Mouse (Mus musculus): Measurements from ENCODE around the gene Padi2.
A peak's percentile ranks its signal among the peaks of the same experiment; 100 is the strongest.

Gene Padi2

DNA sequence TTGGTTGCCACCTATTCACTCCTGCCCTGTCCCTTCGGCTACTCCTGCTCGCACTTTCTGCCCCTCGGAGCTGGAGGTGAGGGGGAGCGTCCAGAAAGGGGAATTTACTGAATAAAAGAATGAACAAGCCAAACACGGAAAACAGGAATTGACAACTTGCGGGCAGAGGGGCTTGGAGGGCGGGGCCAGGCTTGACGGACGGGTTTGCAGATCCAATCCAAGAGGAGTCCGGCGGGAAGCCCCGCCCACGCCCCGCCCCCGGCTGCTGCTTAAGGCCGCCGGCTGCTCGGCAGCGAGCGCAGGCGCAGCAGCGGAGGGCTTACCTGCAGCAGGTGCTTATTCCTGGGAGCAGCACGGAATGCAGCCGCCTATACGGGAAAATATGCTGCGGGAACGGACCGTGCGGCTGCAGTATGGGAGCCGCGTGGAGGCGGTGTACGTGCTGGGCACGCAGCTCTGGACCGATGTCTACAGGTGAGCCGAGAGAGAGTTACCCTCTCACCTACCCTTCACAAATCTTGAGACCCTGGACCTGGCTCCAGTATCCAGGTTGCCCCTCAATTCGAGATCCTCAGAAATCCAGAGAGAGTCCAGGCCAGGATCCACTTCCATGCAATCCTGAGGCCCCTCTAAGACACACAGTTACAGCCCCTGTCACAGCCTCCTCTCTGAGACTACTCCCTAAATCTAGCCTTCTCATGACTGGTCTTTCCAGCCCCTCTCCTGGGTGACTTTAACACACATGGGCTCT, at the start of gene Padi2:
Padi2 (plus strand) TSS at position 269 of the 751 bp plus-strand sequence.
- peak; percentile 82 for DNase-seq (ENCODE audit: low read depth, low spot score)

DNA sequence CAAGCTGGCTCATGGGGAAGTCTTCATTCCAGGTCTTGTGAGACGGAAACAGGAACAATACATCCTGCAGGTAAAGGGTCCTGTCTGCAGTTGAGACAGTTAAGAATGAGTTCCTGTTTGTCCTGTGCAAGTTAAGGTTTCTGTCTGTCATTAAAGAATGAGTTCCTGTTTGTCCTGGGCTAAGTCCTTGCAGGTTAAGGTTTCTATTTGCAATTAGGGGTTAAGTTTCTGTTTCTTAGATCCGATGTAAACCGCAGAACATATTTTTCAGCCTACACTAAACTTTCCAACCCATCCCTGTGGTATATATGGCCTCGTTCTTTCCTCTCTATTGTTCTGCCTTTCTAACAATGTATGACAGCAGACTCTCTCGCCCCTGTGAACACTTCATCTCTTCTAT, 49.1 kb upstream of the Padi2 start:
- no peak for DNase-seq (ENCODE audit: low read depth, low spot score)

DNA sequence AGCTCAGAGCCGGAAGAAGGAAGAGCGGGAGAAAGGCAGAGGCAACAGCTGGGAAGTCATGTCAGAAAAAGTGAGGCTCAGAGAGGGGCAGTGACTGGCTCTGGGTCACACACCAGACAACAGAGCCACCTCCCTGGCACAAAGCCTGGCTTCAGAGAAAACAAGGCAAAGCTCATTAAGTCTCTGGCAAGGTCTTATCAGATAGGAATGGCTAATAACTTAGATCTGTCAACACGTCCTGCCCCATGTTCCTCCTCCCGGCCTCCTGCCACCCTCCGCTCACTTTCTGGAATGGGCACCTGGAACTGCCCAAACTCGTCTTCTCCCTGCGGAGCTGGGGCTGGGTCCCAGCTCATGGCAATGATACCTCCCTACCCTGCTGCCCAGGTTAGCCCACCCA, 48.3 kb upstream of the Padi2 start:
- no peak for DNase-seq (ENCODE audit: low read depth, low spot score)

DNA sequence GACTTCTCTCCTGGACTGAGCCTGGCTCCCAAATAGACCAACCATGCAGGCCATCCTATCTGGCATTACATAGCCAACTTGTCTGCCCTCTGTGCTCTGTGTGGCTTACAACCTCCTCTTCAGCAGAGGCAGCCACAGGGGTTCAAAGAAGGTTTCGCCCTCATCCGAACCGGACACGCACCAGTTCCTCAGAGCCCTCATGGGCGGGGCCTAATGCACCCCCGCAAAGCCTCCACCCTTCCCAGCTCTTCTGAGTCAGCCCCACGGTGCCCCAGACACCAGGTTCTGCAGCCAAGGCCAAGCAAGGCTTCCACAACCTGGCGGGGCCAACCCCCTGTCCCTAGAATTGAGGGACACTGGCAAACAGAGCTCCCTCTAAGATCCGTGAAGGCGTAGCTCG, 46.9 kb upstream of the Padi2 start:
- no peak for DNase-seq (ENCODE audit: low read depth, low spot score)

DNA sequence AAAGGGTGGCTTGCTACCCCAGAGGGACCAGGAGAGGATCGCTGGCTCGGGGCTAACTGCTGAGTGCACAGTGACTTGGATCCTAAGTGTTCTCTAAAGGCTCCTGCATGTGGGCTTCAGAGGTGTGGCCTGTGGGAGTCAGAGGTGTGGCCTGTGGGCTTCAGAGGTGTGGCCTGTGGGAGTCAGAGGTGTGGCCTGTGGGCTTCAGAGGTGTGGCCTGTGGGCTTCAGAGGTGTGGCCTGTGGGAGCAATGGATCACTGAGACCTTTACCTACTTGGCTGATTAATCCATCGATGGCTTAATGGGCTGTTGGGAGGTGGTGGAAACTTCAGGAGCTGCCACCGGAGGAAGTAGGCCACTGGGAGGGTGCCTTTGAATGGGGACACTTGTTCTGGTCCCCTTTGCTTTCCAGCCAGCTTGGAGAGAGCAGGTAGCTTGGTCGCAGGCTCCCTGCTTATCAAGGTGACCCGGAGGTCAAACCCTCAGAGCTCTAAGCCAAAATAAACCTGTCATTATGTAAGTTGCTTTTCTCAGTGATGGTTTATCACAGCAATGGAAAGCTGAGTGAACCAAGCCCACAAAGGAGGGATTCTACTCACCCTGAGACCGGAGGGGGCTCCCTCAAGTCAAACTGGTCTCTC, 45.9 kb upstream of the Padi2 start:
- DNase-seq (ENCODE audit: low read depth, low spot score), result no peak

DNA sequence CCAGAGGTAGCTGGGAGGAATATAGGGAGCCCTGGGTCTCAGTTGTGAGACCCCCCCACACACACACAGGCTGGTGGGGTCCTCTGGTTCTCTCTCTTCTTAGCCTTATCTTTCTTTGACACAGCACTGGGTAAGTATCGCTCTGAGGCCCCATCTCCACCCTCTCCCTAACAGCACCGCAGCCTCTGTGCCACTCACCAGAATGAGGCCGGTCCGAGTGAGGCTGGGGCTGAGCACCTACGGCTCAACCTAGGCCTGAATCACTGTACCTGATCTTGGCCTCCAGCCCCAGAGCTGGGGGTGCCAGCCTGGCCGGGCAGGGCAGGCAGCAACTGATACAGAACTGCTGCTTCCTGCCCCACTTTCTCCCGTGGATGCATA, 45.4 kb upstream of the Padi2 start:
- no peak for DNase-seq (ENCODE audit: low read depth, low spot score)

DNA sequence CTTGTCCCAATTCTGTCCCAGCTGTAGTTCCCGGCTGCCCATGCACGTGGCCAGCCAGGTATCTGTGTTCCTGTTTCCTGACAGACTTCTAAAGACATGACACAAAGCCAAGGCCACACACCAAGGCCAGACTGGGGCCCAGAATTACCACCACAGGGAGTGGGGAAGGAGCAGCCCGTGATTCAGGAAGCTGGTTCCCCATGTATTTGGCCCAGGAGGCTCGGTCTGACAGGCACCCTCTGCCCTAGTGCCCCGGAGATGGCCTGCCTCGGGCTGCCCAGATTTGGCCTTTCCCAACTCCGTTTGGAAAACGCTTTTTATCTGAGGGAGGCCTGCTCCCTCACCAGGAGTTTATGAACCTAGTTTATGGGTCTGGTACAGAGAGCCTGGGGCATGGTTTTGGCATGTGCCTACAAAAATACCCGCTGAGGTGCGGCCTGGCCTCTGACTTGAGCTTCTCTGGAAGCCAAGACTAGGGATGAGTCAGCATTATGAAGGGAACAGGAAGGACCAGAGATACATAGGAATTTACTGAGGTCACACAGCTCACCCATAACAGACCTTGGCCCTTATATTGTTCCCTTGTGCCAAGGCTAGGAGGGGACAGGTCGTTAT, 44.0 kb upstream of the Padi2 start:
- DNase-seq (ENCODE audit: low read depth, low spot score), result no peak

DNA sequence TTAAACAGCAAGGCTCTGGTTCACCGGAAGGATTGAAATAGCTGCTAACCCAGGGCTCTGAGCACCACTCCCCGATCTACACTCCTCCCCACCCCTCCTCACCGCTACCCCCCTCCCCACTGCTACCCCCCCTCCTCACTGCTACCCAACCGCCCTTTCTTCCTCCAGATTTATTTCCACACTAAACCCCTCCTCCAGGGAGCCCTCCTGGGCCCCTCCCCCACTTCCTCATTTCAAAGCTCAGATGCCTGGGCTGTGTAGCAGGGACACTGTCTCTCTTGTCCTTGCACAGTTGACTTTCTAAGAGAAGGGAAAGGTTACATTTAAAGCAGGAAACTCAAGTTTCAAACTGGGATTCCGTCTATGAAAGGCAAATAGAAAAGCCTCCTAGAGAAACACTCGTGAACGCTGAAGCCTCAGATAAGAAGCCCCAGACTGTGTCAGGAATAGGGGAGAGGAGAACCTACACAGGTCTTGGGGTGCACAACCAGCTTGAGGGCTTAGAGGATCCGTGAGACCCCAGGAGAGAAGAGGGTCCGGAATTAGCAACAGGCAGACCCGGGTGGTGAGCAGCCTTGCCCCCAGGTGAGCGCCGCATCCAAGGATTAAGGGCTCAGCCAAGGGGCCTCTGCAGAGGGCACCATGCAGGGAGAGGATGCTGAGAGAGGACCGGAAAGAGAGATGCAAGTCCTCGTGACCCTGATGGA, 37.5 kb upstream of the Padi2 start:
- DNase-seq (ENCODE audit: low read depth, low spot score), result peak; percentile 31

DNA sequence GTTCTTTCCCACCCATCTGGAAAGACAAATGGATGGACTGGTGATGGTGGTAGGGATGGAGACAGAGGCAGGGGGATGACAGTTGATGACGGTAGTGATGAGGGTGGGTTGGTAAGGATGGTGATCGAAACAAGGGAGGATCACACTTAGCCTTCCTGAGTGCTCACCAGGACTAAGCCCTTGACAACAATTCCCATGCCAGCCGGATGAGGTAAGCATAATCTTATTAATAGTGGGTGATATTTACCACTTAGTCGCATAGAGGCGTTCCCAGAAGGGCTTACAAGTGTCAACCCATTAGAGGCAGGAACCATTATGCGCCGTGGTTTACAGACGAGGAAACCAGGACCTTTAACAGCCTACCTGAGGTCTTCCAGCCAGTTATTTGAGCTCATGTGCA, 36.2 kb upstream of the Padi2 start:
- DNase-seq (ENCODE audit: low read depth, low spot score), result no peak

DNA sequence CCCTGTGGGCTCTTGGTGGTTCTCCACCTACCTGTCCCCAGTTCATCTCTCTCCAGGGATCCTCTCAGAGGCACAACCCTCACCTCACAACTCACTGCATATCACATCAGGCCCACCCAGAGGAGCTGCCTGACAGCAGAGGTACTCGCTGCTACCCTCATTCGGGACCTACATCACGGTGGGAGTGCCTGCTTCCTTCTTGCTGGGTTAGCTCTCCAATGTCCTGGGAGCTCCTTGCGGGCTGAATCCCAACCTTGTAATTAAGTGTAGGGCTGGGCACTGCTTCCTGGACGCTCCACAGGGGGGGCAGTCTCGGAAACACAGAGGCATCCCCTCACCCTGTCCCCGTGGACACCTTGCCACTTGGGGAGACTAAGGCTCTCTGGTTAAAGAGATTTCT, 35.3 kb upstream of the Padi2 start:
- no peak for DNase-seq (ENCODE audit: low read depth, low spot score)

DNA sequence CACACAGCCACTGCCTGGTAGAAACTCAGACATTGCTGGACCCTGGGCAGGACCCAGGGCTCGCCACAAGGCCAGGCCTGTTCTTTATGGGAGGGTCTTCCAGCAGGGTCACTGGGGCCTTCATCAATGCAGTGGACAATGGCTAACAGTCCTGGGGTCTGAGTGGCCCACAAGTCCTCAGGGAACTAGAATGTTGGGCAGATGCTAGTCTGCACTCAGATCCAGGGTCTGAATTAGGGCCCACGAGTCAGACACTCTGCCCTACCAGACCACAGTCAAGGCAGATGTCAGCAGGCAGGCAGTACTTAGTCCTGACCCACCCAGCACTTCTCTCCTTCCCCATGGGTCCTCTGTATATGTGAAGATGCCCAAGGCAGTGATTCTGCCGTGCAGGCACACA, 34.8 kb upstream of the Padi2 start:
- no peak for DNase-seq (ENCODE audit: low read depth, low spot score)

DNA sequence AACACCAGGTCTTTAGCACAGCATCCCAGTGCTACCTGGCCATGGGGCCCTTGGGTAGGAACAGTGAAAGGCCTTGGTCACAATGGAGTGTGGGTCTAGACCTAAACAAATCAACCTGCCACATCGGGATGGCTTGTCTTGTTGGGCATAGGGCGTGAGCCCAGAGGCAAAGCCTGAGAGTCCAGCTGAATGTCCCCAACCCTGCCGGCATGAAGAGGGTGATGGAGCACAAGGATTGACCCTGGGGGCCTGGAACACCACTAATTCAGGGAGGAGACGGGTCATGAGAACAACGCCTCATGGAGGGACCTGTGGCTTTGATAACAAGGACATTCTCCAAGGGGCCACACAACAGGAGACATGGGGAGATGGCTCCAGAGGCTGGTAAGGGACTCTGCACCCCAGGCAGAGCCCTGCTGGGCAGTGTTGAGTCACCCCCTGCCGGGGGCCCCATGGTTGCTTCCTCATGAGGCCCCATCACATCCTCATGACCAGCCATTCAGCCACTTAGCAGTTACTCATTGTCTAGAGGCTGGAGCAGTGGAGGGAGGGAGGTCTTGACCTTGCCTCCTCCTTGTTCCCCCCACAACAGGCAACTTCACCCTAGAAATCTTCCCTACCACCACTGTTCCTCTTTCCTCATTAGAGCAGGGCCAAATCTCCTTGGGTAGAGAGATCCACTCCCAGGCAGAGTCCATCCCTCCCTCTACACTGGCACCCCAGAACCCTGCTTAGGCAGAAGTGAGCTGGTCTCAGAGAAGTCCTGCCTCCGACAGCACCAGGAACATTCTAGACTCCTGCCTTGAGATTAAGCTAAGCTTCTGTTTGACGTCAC, 34.1 kb upstream of the Padi2 start:
- no peak for DNase-seq (ENCODE audit: low read depth, low spot score)

DNA sequence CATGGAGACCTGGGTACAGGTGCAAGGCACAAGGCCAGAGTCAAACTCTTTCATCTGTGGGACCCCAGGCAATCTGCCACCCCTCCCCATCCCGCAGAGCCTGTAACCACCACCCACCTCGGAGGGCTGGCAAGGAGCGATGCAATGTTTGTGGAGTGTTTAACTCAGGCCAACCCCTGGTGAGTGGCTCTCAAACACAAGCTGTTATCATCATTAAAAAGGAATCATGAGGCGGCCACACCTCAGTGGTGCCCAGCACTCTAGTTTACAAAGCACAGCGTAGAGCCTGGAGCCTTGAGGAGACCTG, 33.5 kb upstream of the Padi2 start:
- no peak for DNase-seq (ENCODE audit: low read depth, low spot score)

DNA sequence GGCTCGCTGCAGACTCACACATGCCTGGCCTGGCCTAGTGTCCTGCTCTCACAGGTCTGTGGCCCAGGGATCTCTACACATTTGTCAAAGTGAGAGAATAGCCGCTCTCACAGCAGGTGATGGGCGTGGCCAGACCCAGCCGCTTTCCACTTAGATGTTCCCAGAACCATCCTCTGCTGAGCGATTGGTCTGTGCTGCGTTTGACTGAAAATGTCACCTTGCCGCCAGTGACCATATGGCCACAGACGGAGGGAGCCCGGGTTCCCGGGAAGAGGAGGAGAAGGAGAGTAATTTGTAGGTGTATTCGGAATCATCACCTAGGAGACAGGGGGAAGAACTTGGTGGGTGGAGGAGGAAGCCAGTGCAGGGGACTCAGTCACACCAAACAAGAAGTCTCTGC, 33.1 kb upstream of the Padi2 start:
- DNase-seq (ENCODE audit: low read depth, low spot score), result no peak

DNA sequence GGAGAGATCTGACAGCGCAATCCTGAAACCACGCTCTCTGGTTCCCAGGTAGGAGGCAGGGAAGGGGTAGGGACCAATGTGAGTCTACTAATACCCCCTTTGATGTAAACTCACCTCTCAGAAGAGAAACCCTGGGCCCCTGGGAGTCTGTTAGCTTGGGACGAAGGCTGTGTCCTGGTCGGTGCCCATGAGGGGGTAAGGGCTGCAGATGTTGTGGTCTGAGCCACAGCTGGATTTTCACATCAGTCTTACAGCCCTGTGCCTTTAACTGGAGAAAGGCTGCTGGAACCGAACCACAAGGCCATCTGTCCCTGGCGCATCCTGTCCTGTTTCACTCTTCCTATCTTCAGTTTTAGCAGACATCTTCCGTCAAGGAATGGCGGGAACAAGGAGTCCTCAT, 30.0 kb upstream of the Padi2 start:
- no peak for DNase-seq (ENCODE audit: low read depth, low spot score)

DNA sequence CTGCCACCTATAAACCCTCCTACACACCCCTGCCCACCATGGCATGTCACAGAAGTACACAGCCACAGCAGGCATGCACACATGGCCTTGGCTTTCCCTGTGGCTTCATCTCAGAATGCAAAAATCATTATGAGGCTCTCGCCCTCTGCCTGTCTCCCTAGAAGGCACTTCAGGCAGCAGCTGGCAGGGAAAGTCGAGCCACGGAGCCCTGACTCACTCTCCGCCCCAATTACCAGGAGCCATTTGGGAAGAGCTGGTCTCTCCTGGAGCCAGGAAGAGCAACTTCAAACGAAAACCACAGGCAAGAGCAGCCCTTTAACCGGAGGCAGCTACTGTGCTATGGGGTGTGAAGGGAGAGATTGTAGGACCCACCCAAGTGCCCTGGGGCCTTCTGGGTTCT, 29.5 kb upstream of the Padi2 start:
- DNase-seq (ENCODE audit: low read depth, low spot score), result no peak

DNA sequence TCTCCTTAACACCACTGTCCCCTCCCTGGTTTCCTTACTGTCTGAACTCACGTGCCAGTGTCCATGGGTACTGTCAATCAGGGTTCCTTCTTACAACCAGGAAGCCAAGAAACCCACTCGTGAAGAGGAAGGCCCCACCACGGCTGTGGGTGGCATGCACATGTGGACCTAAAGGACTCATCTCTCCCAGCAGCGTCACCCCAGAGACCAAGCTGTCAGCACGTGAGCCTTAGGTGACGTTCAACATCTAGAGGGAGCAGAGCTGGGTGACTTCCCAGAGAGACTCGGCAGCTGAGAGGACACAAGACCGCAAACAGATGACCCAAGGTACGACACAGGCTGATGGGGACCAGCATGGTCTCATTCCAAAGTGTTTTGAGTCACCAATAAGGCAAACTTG, 28.7 kb upstream of the Padi2 start:
- no peak for DNase-seq (ENCODE audit: low read depth, low spot score)

DNA sequence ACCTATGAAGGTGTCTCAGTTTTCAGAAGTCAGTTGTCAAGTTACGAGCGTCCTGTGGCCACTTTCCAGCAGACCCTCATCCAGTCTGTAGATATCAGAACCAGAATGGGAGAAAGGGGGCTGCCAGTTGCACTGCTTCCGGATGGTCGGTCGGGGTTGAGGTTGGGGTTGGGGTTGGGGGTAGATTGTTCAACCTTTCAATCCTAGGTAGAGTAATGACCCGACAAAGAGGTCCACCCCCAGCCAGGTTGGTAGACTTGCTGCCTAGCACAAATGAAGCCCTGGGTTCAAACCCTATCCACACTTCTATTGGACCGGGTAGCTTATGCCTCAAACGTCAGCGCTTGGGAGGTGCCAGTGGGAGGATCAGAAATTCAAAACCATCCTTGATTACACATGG, 27.5 kb upstream of the Padi2 start:
- DNase-seq (ENCODE audit: low read depth, low spot score), result no peak

DNA sequence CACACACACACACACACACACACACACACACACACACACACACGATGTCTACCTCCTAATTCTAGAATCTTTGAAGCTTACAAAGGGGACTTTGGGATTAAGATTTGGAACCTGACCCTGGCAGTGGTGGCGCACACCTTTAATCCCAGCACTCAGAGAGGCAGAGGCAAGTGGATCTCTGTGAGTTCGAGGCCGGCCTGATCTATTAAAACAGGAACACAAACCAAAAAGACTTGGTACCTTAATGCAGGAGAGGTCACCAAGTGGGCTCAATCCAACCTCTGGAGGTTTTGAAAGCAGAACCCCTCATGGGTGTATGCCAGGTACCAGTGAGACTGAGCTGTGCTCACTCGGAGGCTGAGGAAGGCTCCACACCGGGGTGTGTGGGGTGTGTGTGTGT, 27.0 kb upstream of the Padi2 start:
- DNase-seq (ENCODE audit: low read depth, low spot score), result no peak

DNA sequence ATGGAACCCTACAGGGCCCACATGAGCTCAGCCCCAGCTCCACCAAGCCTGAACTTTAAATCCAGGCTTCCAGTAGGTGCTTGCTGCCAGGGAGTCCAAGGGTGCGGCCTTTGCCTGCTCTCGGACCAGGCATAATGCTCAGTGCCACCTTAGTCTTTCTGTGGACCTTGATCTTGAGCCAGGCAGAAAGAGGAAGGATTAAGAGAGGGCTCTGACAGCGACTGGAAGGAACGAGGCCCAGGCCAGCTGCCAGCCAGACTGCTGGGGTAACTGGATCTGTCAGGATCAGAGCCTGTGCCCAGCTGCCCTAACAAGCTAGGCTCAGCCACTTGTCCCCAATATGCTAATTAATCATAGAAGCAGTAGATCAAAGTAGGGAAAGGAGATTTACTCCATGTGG, 26.4 kb upstream of the Padi2 start:
- no peak for DNase-seq (ENCODE audit: low read depth, low spot score)

DNA sequence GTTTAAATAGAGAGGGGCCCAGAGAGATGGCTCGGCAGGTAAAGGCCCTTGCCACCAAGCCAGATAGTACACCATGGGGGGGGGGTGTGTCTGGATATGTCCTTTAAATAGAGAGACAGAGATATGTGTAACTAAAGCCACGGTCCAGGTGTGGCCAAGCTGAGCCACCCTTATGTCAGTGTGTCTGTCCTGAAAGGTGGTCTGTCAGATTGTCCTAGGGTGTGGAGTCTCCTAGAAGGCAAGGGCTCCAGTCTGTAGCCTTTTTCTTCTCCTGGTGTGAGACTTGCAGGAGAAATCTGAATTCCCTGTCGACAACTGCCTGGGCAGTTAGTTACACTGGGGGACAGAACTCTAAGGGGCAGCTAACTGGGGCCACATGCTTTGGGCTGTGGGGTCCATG, 25.9 kb upstream of the Padi2 start:
- no peak for DNase-seq (ENCODE audit: low read depth, low spot score)

Data from mesoderm, embryonic 11.5 days (tissue).